Mouse (Mus musculus): ENCODE data around the gene Ncapd2.

DNA sequence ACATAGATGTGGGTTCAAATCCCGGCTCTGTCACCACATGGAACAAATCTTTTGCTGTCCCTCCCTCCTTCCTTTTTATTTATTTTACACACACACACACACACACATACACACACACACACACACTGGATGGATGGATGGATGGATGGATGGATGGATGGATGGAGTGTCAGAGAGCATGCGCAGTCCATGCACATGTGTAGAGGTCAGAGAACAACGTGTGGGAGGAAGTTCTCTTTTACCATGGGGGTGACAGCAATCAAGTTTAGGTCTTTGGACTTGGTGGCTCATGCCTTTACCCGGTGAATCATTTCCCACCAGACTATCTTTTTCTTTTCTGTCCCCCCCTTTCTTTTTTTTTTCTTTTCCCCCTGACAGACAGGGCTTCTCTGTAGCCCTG, 37.8 kb downstream of the Ncapd2 start:
- TF ChIP-seq CHD2 (IDR thresholded peaks at IDR 0.05; ENCODE audit: low read depth, low read length), result no peak
- TF ChIP-seq MAFK (IDR thresholded peaks at IDR 0.05; ENCODE audit: insufficient read depth, low read depth, low read length), result no peak
- no peak for TF ChIP-seq ZC3H11A (IDR thresholded peaks at IDR 0.05; ENCODE audit: borderline replicate concordance, low read depth, low read length)

Measured in ES-E14 (cell line).